Mouse (Mus musculus): ENCODE data around the gene Gfod2. TPM values are rescaled to one million over a fixed set of nuclear protein-coding genes. Genes with fewer than 3 reads are reported as not detected.

The Gfod2 gene
- total RNA-seq, 2 experiments from 2014 or later, result 7.8 to 7.9 TPM

DNA sequence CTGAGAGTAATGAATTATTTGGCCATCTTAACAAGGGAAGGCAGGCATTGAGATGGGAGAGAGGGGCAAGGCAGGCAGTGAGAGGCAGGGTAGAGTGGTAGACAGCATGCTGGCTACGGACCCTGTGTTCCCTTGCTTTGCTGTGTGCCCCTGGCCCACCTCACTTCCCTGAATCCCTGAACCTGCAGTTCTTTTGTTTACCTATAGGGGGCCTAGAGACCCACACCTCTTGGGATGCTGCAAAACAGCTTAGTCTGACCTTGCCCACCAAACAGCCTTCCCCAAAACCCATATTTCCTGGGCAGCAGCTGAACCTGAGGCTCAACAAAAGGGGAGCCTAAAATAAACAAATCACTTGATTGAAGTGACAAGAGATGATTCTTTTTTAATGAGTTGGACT is 12.1 kb upstream of the Gfod2 start:
- DNase-seq, result no peak
- intact Hi-C loops (cut with DNase I; ENCODE audit: low total_unique reads), result no loop called here

DNA sequence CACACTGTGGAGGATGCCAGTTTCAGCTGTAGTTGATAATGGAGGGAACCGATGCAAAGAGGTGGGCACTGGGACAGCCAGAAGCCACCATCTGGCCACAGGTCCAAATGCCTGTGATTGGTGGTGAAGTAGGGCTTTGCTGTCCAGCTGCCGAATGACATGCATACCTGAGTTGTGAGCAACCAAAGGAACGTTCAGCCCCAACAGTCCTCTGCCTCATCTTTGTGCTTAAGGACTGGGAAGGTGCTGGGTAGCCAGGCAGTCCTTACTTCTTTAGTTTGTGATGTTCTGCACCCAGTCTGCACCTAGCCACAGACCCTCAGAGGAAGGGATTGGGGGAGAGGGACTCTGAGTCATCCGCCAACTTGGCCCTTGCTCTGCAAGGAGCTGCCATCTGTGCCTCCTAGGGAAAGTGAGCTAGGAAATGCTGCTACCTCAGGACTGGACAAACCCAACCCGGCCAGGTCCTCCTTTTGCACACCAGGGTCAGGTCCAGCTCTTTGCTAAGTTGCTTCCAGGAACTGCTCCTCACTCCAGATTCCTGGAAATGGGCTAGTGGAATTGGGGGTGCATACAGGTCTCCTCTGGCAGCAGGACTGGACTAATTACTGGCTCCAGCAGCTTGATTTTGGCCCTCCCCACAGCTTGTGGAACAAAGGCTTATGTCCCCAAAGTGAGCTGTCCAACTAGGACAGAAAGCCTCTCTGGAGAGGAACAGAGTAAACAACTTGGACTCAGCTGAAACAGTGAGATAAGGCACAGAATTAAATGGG is 10.2 kb upstream of the Gfod2 start:
- intact Hi-C loops (cut with DNase I; ENCODE audit: low total_unique reads), result no loop called here
- DNase-seq, result no peak

DNA sequence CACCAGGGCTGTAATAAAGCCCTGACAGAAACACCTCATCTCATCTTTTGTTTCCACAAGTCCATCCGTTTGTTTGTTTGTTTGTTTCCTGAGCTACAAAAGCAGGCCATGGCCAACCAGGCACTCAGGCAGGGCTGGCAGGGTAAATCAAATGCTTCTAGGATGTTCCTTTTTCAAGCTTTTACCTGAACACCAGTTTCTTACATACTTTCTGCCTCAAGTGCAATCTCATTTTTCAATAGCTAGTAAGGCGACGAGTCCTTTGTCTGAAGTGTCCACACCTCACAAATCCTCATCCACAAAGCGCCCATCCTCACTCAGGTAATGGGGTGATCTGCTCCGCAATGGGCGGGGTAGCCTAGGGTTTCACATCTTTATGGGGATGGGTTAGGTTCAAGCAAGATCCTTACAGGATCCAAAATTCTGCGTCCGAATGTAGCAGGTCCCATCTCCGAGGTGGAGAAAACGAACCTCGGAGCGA is 628 bp downstream of the Gfod2 start:
- intact Hi-C loops (cut with DNase I; ENCODE audit: low total_unique reads), result no loop called here
- DNase-seq, result no peak

GRCm38 (mm10) chr8:105754688-105755087 is 3.8 kb downstream of the Gfod2 start:
- intact Hi-C loops (cut with DNase I; ENCODE audit: low total_unique reads), result no loop called here
- no peak for DNase-seq

DNA sequence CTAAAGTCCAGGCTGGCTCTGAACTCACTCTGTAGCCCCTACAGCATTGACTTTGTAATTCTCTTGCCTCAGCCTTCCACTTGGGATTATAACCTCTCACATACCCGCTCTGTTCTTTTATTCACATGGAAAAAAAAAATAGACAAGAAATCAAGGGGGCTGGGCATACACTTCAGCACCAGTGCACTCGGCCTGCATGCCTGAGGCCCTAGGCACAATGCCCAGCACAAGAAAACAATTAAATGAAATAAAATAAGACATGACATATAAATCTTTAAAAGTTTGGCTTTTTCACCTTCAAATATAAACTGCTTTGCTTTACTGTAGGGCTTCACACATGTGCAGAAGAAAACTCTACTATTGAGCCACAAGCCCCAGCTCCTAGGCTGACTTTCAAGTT is 4.5 kb downstream of the Gfod2 start:
- intact Hi-C loops (cut with DNase I; ENCODE audit: low total_unique reads), result no loop called here

GRCm38 (mm10) chr8:105750606-105751005 is 7.9 kb downstream of the Gfod2 start:
- peak; percentile 58 for DNase-seq
- intact Hi-C loops (cut with DNase I; ENCODE audit: low total_unique reads), result no loop called here

More for the DNA sequence above, 4.5 kb downstream of the Gfod2 start:
- no peak for DNase-seq

DNA sequence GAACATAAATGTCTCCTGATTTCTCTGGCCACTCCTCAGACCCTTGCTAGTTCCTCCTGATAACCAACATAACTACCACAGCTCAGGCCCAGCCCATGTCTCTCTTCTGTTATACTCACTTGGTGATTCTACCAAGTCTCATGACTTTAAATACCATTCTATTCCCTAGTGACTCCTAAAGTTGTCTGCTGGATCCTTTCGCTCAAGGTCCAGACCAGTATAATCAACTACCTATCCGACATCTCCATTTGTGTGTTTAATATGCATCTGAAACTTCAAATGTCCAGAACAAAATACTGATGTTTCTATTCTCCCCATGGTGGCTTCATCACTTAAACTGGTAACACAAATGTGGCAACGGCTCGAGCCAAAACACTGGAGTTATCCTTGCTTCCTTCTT is 15.2 kb downstream of the Gfod2 start:
- intact Hi-C loops (cut with DNase I; ENCODE audit: low total_unique reads), result no loop called here
- no peak for DNase-seq

DNA sequence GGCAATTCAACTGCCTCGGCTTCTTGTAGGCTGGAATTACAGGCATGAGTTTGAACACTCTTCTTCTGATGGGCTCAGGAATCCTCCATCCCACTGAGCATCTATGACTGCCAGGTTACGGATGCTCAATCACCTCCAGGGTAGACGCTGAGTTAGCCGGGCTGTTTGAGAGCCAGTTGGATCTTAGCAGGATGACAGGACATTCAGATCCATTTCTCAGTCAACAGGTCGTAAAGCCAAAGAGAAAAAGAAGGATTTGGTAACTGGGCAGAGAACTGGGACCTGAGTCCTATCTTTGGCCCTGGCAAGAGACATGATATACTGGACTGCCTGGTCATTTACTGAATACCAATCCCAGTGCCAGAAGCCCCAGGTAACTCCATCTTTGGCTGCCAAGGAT is 19.2 kb downstream of the Gfod2 start:
- peak; percentile 6 for DNase-seq

GRCm38 (mm10) chr8:105732186-105732585 is 26.3 kb downstream of the Gfod2 start:
- no peak for DNase-seq
- intact Hi-C loops (cut with DNase I; ENCODE audit: low total_unique reads), result no loop called here

More for the DNA sequence above, 19.2 kb downstream of the Gfod2 start:
- intact Hi-C loops (cut with DNase I; ENCODE audit: low total_unique reads), result no loop called here

DNA sequence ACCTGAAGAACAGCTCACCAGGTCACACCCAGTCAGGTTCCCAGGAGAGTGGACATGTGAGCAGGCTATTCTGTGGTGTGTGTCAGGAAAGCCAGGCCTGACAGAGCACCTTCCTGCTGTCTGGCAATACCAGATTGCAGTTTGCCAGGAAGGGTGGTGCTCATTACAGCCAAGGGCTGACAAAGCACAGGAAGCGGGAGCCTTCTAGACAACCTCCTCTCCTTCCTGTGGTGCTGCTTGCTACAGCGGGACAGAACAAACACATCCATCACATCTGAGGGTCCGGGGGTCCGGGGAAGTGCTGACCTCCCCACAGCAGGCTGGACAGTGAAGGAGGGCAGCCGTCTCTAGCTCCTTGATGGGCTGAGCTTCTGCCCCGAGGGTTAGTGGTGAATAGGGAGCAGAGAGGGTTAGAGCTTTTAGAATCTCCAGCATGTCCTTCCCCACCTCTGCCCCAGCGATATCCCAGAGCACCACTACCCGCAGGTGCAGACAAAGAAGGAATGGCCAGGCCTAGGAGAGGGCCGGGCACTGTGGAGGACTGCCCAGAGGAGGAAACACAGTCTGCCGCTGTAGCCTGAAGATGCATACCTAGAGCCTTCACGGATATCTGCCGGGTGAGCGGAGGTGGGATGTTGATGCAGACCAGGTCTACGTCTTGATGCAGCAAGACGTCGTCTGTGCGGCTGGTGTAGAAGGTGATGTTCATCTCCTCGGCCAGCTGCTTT is 30.9 kb downstream of the Gfod2 start:
- intact Hi-C loops (cut with DNase I; ENCODE audit: low total_unique reads), result no loop called here
- no peak for DNase-seq

DNA sequence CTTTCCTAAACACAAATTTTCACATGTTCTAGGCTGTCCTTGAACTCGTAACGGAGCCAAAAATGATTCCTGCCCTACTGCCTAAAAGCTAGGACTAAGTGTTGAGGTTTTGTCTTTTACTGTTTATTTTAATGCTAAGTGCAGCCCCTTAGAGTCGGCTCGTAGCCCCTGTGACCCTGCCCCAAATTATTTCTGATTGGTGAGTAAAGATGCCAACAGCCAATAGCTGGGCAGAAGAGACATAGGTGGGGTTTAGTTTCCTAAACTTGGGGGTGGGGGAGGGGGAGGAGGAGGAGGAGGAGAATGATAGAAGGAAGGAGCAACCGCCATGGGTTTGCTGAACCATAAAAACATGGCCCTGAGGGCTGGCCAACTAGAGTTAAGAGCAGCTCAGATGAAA is 32.7 kb downstream of the Gfod2 start:
- no peak for DNase-seq
- intact Hi-C loops (cut with DNase I; ENCODE audit: low total_unique reads), result no loop called here

GRCm38 (mm10) chr8:105722861-105723260 is 35.6 kb downstream of the Gfod2 start:
- intact Hi-C loops (cut with DNase I; ENCODE audit: low total_unique reads), result no loop called here

DNA sequence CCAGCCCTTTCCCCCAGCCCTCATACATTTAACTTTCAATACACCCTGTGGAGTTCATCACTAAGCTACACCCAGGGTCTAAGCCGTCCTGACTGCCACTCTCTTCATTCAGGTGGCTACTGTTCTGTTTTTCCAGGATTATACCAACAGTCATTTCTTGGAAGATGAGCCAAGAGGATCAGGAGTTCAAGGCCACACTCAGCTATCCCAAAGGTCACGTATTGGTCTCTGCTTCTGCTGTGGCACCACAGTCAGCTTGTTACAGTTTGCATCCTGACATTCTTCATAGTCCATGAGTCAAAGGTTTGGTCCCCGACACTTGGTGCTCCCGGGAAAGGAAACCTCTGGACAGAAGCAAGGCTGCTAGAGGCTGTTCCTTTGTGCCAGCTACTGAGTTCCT is 38.8 kb downstream of the Gfod2 start:
- intact Hi-C loops (cut with DNase I; ENCODE audit: low total_unique reads), result no loop called here

More at GRCm38 (mm10) chr8:105722861-105723260, 35.6 kb downstream of the Gfod2 start:
- no peak for DNase-seq

GRCm38 (mm10) chr8:105716302-105716945 is 42.0 kb downstream of the Gfod2 start:
- intact Hi-C loops (cut with DNase I; ENCODE audit: low total_unique reads), result no loop called here

More for the DNA sequence above, 38.8 kb downstream of the Gfod2 start:
- no peak for DNase-seq

DNA sequence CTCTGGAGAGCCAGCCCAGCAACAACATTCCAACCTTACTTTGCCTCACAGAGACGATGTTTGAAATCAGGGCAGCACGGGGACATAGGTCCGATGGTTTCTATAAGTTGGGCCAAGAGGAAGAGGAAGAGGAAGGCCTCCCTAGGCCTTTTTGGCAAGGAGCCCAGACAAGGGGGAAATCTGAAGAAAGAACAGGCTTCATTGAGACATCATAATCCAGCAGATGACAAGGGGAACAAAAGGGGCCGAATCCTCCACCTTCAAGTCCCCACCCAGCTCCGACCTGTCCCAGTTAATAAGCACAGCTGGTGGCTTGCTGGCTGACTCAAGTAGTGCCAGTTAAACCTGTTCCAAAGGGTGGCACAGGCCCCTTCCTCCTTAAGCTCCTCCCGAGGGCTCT is 43.4 kb downstream of the Gfod2 start:
- no peak for DNase-seq
- intact Hi-C loops (cut with DNase I; ENCODE audit: low total_unique reads), result no loop called here

More at GRCm38 (mm10) chr8:105716302-105716945, 42.0 kb downstream of the Gfod2 start:
- no peak for DNase-seq

DNA sequence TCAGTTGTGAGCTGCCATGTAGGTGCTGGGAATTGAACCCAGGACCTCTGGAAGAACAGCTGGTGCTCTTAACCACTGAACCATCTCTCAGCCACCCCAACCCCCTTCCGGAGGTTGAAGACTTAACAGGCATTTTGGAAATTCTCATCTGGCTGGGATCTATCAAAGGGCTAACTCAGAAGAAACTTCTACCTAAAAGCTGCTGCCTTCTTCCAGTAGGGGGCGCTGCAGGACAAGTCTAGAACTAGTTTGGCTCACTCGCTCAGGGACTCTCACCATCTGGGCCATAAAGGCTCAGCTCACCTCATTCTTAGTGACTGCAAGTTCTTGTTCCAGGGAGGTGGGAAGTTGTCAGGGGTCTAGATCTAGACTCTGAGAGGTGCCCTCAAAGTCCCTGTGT is 44.3 kb downstream of the Gfod2 start:
- peak; percentile 87 for DNase-seq
- intact Hi-C loops (cut with DNase I; ENCODE audit: low total_unique reads), result loop anchor here (5.0 kb wide), 2 partner anchors 118 to 213 kb away; no protein-coding TSS in a partner anchor

GRCm38 (mm10) chr8:105712286-105712685 is 46.2 kb downstream of the Gfod2 start:
- intact Hi-C loops (cut with DNase I; ENCODE audit: low total_unique reads), result loop anchor here (5.0 kb wide), 2 partner anchors 120 to 215 kb away; no protein-coding TSS in a partner anchor
- no peak for DNase-seq

GRCm38 (mm10) chr8:105709317-105709716 is 49.1 kb downstream of the Gfod2 start:
- intact Hi-C loops (cut with DNase I; ENCODE audit: low total_unique reads), result no loop called here
- no peak for DNase-seq

- DNase-seq, result no peak
- intact Hi-C loops (cut with DNase I; ENCODE audit: low total_unique reads), result no loop called here
Measured at GRCm38 (mm10) chr8:105708675-105709074, 49.8 kb downstream of the Gfod2 start.

All from gastrocnemius, postnatal 14 days (tissue).